Mouse (Mus musculus) heart, embryonic 15.5 days (tissue): Measurements from ENCODE around the gene Ralgds. TPM values are rescaled to one million over a fixed set of nuclear protein-coding genes. Genes with fewer than 3 reads are reported as not detected.
A peak's percentile ranks its signal among the peaks of the same experiment; 100 is the strongest.

ENCODE experiments used
- ATAC-seq: fragments of 200-750 bp; cut with Nextera tagmentation; replicated peaks from 2 replicates; pipeline ENCODE4 v1.8.0; 2017; ENCODE audit warnings: low read depth, moderate TSS enrichment; ENCODE audit not compliant: insufficient number of reproducible peaks, insufficient read depth, low FRiP score
- H3K27ac ChIP-seq: fragments of 300-500 bp; sonication (generic); 2 replicates; pipeline ENCODE4 v1.5.1; 2015; ENCODE audit warnings: mild to moderate bottlenecking, inconsistent platforms
- H3K27me3 ChIP-seq: fragments of 300-500 bp; sonication (generic); 2 replicates; pipeline ENCODE4 v1.6.1; 2015; ENCODE audit warnings: inconsistent platforms
- H3K36me3 ChIP-seq: fragments of 300-500 bp; sonication (generic); 2 replicates; pipeline ENCODE4 v1.6.1; 2015; ENCODE audit warnings: mild to moderate bottlenecking, inconsistent platforms
- H3K4me1 ChIP-seq: fragments of 300-500 bp; sonication (generic); replicated peaks from 2 replicates; pipeline ENCODE4 v1.6.1; 2015; ENCODE audit warnings: inconsistent platforms
- H3K4me2 ChIP-seq: fragments of 300-500 bp; sonication (generic); 2 replicates; pipeline ENCODE4 v1.6.1; 2015; ENCODE audit warnings: inconsistent platforms, mild to moderate bottlenecking, moderate library complexity
- H3K4me3 ChIP-seq: fragments of 300-500 bp; sonication (generic); 2 replicates; pipeline ENCODE4 v1.5.1; 2015; ENCODE audit warnings: mild to moderate bottlenecking, inconsistent platforms
- H3K9ac ChIP-seq: fragments of 300-500 bp; sonication (generic); 2 replicates; pipeline ENCODE4 v1.6.1; 2015; ENCODE audit warnings: mild to moderate bottlenecking, inconsistent platforms
- H3K9me3 ChIP-seq: fragments of 300-500 bp; sonication (generic); replicated peaks from 2 replicates; pipeline ENCODE4 v1.6.1; 2016; ENCODE audit warnings: inconsistent platforms
- WGBS: fragments of 180-500 bp; shearing (Covaris S2); methylation state at CpG from one replicate; pipeline ENCODE4 v1.1.7; 2015; ENCODE audit warnings: mixed read lengths; 5-methylcytosine and 5-hydroxymethylcytosine counted together
- polyA plus RNA-seq: library from polyadenylated mRNA; unstranded; fragments of >200 nt; fragmentation: Nextera tagmentation; extraction: Ambion mirVana; gene quantifications from 2 replicates; pipeline ENCODE4 v1.2.1, GENCODE M21; 2015

Gene Ralgds
- polyA plus RNA-seq, 1 experiment from 2014 or later: 17.5 TPM

DNA sequence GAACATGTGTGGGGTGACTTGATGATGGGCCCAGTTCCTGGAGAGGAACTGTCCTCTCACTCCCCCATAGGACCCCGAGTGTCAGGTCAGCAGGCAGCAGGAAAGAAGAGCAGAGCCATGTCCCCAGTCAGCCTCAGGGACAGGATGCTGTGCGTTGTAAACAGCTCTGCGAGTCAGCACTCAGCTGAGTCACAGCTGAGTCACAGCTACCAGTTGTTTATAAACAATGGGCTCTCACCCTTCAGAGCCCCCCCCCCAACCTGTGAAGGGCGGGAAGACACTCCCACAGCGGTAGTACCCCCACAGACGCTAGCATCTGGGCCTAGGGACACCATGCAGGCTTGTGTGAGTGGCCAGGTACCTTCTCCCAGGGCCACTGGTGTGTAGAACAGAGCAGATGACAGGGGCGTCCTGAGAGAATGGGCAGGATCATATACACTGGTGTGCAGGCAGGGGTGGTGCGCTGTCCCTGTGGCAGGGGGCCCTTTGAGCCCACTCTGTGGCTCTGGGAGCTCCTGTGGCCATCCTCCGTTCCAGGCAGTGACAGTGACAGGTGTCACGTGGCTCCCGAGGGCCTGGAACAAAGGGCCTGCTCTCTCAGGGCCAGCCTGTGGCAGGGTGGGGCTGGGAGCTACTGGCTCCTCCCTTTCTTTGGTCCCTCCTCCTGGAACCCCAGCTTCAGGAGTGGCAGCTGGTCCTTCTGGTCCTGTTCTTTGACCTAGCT lies 12.5 kb downstream of the Ralgds start:
- Histone ChIP-seq H3K4me1 (peaks cover 52% of the 10 kb centered on the region), H3K36me3 (no peaks in the 10 kb centered on the region), H3K9me3 (no peaks in the 10 kb centered on the region), H3K9ac (no peak overlapping the region), H3K27ac (peak overlapping the region; percentile 70), H3K27me3 (no peaks in the 10 kb centered on the region), H3K4me3 (no peak overlapping the region), H3K4me2 (0 out of 2 replicates have a peak overlapping the region, but pooled peaks have one; percentile 0)
- 32% methylated on average over 11 of the region's 11 CpGs for WGBS
- ATAC-seq: peak; percentile 53; the same call in 1 of the 2 replicates

DNA sequence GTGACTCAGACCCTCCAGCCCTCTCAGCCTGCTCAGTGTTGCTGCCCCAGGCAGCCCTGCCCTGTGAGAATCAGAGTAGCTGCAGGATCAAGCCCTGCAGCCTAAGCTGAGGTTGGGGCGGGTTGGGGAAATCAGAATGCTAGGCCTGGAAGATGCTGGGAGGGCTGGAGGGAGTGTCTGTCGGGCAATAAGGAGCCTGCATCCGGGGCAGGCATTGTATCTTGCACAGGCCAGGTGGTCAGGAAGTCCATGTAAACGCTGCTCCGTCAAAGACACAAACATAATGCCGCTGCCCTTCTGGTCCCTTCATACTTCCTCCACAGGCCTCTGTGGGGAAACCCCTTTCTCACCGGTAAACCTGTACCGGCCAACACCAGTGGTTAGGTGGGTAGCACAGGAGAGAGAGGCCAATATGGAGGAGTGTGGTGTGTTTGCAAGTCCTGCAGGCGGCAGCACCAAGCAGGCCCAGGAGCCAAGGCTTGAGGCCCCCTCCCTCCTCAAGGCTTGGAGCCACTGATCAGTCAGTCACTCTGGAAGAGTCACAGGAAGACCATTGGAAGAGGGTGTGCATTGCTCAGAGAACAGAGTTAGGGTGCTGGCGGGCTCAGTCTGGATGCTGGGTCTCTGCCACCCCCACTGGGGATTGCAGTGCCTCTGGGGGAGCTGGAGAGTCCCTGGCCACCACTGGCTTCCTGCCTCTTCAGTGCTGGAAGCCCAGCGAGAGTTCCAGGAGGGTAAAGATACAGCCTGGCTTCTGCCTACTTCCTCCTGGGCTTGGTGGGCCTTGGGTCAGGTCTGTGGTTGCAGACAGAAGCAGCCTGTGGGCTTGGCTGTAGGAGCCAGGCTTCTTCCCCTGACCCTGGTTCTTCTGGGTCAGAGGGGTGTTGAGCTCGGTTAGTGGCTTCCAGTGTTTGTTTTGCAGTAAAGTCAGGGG lies 13.3 kb downstream of the Ralgds start:
- Histone ChIP-seq H3K4me3 (no peak overlapping the region), H3K36me3 (no peaks in the 10 kb centered on the region), H3K4me1 (peaks cover 60% of the 10 kb centered on the region), H3K27me3 (no peaks in the 10 kb centered on the region), H3K4me2 (0 out of 2 replicates have a peak overlapping the region, but pooled peaks have one; percentile 0), H3K27ac (peak overlapping the region; percentile 70), H3K9ac (no peak overlapping the region), H3K9me3 (no peaks in the 10 kb centered on the region)
- 47% methylated on average over 12 of the region's 12 CpGs for WGBS
- no peak for ATAC-seq

DNA sequence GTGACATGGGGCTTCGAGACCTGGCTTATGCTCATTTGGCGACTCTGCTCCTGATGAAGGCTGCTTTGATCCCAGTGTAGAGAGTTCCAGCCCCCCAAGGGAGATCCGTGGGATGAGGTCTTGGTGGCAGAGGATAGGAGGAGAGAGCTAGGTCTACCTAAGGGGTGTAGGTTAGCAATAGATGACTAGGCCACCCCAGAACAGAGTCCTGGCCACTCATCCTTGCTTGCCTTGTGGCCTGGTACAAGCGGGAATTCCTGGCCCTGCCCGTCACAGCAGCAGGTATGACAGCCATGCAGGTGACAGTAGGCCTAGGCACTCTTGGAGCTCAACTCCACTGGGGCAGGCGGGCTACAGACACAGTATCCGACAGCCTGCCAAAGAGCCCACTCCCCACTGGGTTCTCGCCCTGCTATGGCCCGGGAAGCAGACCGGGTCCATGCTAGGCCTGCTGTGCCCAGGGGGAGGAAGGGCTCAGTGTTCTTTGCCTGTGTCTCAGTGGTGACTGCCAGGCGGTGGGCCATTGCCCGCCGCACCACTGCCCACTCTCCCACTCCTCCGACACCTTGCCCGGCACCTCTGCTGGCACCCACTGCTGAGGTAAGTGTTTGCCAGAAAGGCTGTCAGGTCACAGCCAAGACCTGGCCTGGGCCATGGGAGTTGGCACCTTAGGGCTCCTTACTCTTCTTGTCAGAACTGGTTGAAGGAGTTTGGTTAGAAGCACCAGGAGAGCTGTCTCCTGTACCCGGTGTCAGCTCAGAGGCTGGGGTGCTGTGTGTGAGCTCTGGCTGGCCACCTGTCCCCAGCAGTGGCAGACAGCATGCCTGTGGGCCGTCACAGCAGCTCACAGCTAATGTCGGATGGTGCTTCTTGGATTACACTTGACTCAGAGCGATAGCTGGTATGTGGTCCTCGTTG lies 14.8 kb downstream of the Ralgds start:
- H3K27ac ChIP-seq: no peak overlapping the region
- no peaks in the 10 kb centered on the region for H3K27me3 ChIP-seq
- no peaks in the 10 kb centered on the region for H3K36me3 ChIP-seq
- peaks cover 65% of the 10 kb centered on the region for H3K4me1 ChIP-seq
- H3K9ac ChIP-seq: no peak overlapping the region
- ATAC-seq: no peak
- H3K4me3 ChIP-seq: no peak overlapping the region
- no peaks in the 10 kb centered on the region for H3K9me3 ChIP-seq
- H3K4me2 ChIP-seq: no peak overlapping the region
- 85% methylated on average over 20 of the region's 20 CpGs for WGBS

DNA sequence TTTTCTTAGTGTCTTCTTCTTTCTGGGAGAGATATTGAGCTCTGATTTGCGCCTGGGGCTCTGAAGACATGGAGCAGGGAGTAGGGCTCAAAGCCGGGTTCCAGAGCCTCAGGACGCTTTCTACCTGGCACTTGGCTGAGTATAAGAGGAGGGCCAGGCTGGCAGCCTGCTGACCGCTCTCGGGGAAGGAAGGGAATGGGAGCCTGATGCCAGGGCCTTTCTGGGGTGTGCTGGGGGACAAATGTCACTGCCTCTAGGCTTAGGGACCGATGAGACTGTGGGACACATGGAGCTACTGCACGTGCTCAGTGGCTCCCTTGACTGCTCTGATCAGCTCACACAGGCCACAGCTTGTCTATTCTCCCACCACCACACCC lies 15.4 kb downstream of the Ralgds start:
- 79% methylated on average over 7 of the region's 7 CpGs for WGBS
- H3K27ac ChIP-seq: no peak overlapping the region
- H3K4me1 ChIP-seq: peaks cover 67% of the 10 kb centered on the region
- no peak for ATAC-seq
- H3K4me2 ChIP-seq: no peak overlapping the region
- no peaks in the 10 kb centered on the region for H3K9me3 ChIP-seq
- H3K27me3 ChIP-seq: no peaks in the 10 kb centered on the region
- no peak overlapping the region for H3K9ac ChIP-seq
- H3K4me3 ChIP-seq: no peak overlapping the region
- no peaks in the 10 kb centered on the region for H3K36me3 ChIP-seq

DNA sequence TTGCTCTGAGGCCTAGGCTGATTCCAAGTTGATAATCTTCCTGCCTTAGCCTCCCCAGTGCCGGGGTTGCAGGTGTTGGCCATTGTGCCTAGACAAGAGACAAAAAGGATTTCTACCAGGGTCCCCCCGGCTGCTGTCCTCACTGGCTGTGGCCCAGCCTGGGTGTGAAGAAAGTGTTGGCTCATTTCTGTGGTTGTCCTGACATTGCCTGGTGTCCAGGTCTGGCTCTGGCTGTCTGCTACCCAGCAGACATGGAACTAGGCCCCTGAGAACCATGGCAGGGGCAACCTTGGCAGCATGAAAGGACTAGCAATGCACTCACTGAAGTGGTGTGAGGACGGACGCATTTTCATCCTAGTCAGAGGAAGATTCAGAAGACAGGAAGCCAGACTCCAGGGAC lies 16.9 kb downstream of the Ralgds start:
- Histone ChIP-seq H3K27ac (peak overlapping the region; percentile 28; the same call in 1 of the 2 replicates), H3K9me3 (no peaks in the 10 kb centered on the region), H3K9ac (no peak overlapping the region), H3K36me3 (no peaks in the 10 kb centered on the region), H3K4me3 (no peak overlapping the region), H3K4me1 (peaks cover 66% of the 10 kb centered on the region), H3K4me2 (no peak overlapping the region), H3K27me3 (no peaks in the 10 kb centered on the region)
- ATAC-seq: no peak
- WGBS: 70% methylated on average over 4 of the region's 4 CpGs

DNA sequence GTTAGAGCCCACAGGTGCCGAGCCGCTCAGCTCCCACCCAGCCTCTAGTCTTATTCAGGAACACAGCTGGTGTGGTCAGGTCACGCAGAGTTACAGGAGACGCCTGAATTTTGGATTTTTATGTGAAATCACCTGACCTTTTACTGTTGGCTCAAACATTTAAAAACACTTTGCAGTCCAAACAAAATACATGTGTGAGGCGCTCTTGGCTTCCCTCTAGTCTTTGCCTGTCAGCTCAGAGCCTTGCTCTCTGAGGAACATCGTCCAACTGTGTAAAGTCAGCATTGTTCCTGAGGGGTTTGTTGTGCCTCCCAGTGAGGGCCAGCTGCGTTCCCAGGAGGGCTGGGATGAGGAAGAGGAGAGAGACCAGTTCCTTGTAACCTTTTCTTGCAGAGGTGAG lies 17.4 kb downstream of the Ralgds start:
- Histone ChIP-seq H3K27ac (peak overlapping the region; percentile 46), H3K4me2 (no peak overlapping the region), H3K9ac (no peak overlapping the region), H3K9me3 (no peaks in the 10 kb centered on the region), H3K27me3 (no peaks in the 10 kb centered on the region), H3K4me3 (no peak overlapping the region), H3K4me1 (peaks cover 66% of the 10 kb centered on the region), H3K36me3 (no peaks in the 10 kb centered on the region)
- no peak for ATAC-seq
- WGBS: 61% methylated on average over 7 of the region's 7 CpGs

DNA sequence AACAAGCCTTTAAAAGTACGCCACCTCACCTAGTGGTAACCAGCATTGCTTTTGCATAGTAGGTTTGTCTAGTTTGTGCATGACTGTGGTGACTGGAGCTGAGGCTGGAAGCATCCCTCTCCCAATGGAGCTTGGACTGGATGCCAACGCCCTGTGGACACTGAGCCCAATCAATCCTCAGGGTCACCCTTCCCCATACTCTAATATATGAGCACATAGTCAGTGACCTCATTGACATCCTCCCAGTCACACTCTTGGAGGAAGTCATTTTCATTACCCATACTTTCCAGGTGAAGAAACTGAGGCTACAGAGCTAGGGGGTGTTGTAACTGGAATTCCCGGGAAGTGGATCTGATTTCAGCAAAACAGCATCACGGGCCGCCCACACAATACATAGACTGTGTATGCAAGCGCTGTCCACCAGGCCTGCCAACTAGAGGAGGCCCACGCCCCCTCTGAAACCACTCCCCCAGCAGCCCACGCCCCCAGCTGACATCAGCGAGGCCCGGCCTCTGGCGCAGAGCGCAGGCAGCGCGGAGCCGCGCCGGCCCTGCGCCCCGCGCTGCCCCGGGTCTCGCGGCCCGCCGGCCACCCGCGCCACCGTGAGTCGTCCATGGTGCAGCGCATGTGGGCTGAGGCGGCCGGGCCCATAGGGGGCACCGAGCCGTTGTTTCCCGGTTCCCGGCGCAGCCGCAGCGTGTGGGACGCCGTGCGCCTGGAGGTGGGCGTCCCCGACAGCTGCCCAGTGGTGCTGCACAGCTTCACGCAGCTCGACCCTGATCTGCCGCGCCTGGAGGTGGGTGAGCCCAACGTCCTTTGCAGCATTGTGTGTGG lies 20.2 kb downstream of the Ralgds start:
- Histone ChIP-seq H3K27ac (peak overlapping the region; percentile 84), H3K27me3 (no peaks in the 10 kb centered on the region), H3K9ac (peak overlapping the region; percentile 81), H3K9me3 (no peaks in the 10 kb centered on the region), H3K36me3 (no peaks in the 10 kb centered on the region), H3K4me3 (peak overlapping the region; percentile 78), H3K4me2 (peak overlapping the region; percentile 88), H3K4me1 (peaks cover 80% of the 10 kb centered on the region)
- peak; percentile 89 for ATAC-seq
- 3% methylated on average over 48 of the region's 49 CpGs for WGBS

DNA sequence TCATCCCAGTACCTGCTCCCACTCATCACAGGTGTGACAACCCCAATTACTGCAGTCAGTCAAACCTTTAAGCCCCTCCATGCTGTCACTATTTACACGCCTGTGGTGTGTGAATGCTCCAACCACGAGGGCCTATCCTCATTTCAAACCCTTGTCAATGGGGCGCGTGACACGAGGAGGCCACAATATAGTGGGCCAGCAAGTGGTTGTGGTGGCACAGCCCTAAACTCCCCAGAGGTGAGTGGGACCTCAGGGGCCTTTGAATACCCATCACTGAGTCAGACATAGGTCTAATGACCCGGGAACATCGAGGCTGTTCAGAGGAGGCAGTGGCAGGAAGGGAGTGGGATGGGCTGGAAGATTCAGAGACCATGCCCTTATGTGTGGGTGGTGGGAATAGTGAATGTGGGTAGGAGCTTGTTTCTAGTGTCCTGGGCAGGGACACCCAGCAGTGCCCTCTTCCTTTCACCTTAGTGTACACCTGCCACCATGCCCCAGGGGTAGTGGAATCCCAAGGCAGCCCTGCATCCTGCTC lies 21.0 kb downstream of the Ralgds start:
- H3K4me2 ChIP-seq: peak overlapping the region; percentile 88
- no peaks in the 10 kb centered on the region for H3K36me3 ChIP-seq
- peaks cover 88% of the 10 kb centered on the region for H3K4me1 ChIP-seq
- no peak for ATAC-seq
- H3K27ac ChIP-seq: peak overlapping the region; percentile 84
- peak overlapping the region; percentile 81 for H3K9ac ChIP-seq
- H3K27me3 ChIP-seq: no peaks in the 10 kb centered on the region
- 59% methylated on average over 7 of the region's 7 CpGs for WGBS
- H3K9me3 ChIP-seq: no peaks in the 10 kb centered on the region
- H3K4me3 ChIP-seq: peak overlapping the region; percentile 78

DNA sequence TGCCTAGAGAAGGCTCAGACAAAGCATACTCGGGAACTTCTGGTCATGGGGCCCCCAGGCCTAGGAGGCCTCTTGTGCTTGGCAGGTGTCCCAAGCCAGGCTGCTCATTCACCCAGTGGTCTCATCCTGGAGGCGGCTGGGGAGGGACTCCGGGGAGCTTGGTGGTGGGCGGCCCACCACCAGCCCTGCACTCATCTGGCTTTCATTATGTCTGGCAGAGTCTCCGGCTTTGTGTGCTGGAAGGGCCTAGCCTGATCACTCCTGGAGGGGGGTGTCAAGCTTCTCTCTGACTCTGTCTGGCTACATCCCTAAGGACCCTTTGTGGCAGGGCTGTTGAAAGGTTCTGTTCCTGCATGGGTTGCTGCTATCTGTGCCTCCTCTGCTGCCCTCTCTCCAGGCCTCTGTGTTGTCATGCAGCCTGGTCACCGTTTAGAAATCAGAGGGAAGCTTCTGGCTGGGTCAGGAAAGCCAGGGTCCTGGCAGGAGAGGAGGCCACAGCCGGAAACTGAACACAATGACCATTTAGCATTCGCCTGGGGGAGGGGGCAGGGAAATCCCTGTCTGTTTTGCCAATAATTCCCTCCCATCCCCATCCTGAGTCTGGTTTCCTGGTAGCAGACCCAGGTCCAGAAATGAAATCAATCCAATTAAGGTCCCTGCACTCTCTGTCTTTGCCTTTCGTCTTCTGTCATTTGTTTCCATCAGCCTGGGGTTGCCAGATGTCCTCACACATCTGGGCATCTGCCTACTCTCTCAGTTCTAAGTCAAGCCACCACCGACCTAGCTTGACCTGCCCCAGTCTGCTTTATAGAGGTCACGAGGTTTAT lies 21.7 kb downstream of the Ralgds start:
- ATAC-seq: peak; percentile 23; the same call in 1 of the 2 replicates
- no peaks in the 10 kb centered on the region for H3K9me3 ChIP-seq
- peak overlapping the region; percentile 81 for H3K9ac ChIP-seq
- 33% methylated on average over 11 of the region's 11 CpGs for WGBS
- H3K4me2 ChIP-seq: peak overlapping the region; percentile 88
- peaks cover 92% of the 10 kb centered on the region for H3K4me1 ChIP-seq
- peak overlapping the region; percentile 84 for H3K27ac ChIP-seq
- H3K27me3 ChIP-seq: no peaks in the 10 kb centered on the region
- H3K36me3 ChIP-seq: no peaks in the 10 kb centered on the region
- peak overlapping the region; percentile 78 for H3K4me3 ChIP-seq
